ENCODE assay signal across 8 mouse cellular contexts in genomic region chr19:47918455-47919101, GRCm38 (mm10). TPM values are rescaled to one million over a fixed set of nuclear protein-coding genes. Genes with fewer than 3 reads are reported as not detected.
DNase-seq lines count a peak whose midpoint lies in the region; ATAC-seq and TF ChIP-seq lines count a peak whose summit lies in the region.

No protein-coding gene starts in this region.

- 0 out of 2 replicates have a peak, but pooled peaks have one; percentile 1 for TF ChIP-seq POLR2A in thymus, adult 2 months (IDR thresholded peaks at IDR 0.05; ENCODE audit: control insufficient read depth, extremely low read depth, insufficient read depth, low read length, poor library complexity)

- H3K4me3 ChIP-seq in C2C12 (ENCODE audit: insufficient read depth, poor library complexity, severe bottlenecking) (peak overlapping the region; percentile 74), E14TG2a.4 (replicated peaks; ENCODE audit: low read length) (peak overlapping the region; percentile 84)
- peak overlapping the region; percentile 91 for H3K4me3 ChIP-seq in embryonic facial prominence, embryonic 15.5 days (replicated peaks)
- peak overlapping the region; percentile 85 for H3K4me3 ChIP-seq in intestine, embryonic 14.5 days (ENCODE audit: low read depth, low read length)
- H3K4me3 ChIP-seq in megakaryocyte, embryonic 14.5 days (replicated peaks) = peak overlapping the region; percentile 99
- peak overlapping the region; percentile 86 for H3K4me3 ChIP-seq in thymus, adult 2 months (ENCODE audit: control insufficient read depth, insufficient read depth, low read length)

- peak overlapping the region; percentile 79 for H3K4me2 ChIP-seq in embryonic facial prominence, embryonic 15.5 days (replicated peaks)
- H3K4me2 ChIP-seq in intestine, embryonic 14.5 days (ENCODE audit: low read length) = peak overlapping the region; percentile 62

- H3K9ac ChIP-seq in embryonic facial prominence, embryonic 15.5 days = peak overlapping the region; percentile 85
- H3K9ac ChIP-seq in intestine, embryonic 14.5 days (ENCODE audit: low read length) = peak overlapping the region; percentile 79

- no peaks in the 10 kb centered on the region for H3K9me3 ChIP-seq in E14TG2a.4 (ENCODE audit: low read length)
- H3K9me3 ChIP-seq in embryonic facial prominence, embryonic 15.5 days (replicated peaks) = no peaks in the 10 kb centered on the region
- H3K9me3 ChIP-seq in intestine, embryonic 14.5 days (ENCODE audit: control insufficient read depth, low read length) = no peaks in the 10 kb centered on the region
- H3K9me3 ChIP-seq in megakaryocyte, embryonic 14.5 days = no peaks in the 10 kb centered on the region

- peak overlapping the region; percentile 95 for H3K27ac ChIP-seq in embryonic facial prominence, embryonic 15.5 days (replicated peaks)
- H3K27ac ChIP-seq in intestine, embryonic 14.5 days (ENCODE audit: low read depth) = peak overlapping the region; percentile 97
- H3K27ac ChIP-seq in thymus, adult 2 months (ENCODE audit: control insufficient read depth, insufficient read depth, low read length) = peak overlapping the region; percentile 83

- TF ChIP-seq CTCF in C2C12 (IDR thresholded peaks at IDR 0.05; ENCODE audit: control insufficient read depth, insufficient read depth, insufficient read length) = no peak
- TF ChIP-seq CTCF in E14TG2a.4 (conservative IDR thresholded peaks at IDR 0.05; ENCODE audit: low read length) = no peak
- no peak for TF ChIP-seq CTCF in thymus, adult 2 months (IDR thresholded peaks at IDR 0.05; ENCODE audit: borderline replicate concordance, control insufficient read depth, extremely low read depth, insufficient read depth, low read length, poor library complexity)

- peaks cover 55% of the 10 kb centered on the region for H3K79me2 ChIP-seq in C2C12 (ENCODE audit: control insufficient read depth, insufficient read depth)

- ATAC-seq in embryonic facial prominence, embryonic 15.5 days (ENCODE audit: insufficient number of reproducible peaks, low FRiP score, low TSS enrichment, low read depth) = no peak; the same call in none of the 2 replicates
- peak; percentile 33 for ATAC-seq in intestine, embryonic 14.5 days (replicated peaks; ENCODE audit: low FRiP score, low TSS enrichment, low read depth)

- peaks cover 18% of the 10 kb centered on the region for H3K4me1 ChIP-seq in E14TG2a.4 (replicated peaks; ENCODE audit: low read depth, low read length)
- peaks cover 30% of the 10 kb centered on the region for H3K4me1 ChIP-seq in embryonic facial prominence, embryonic 15.5 days
- H3K4me1 ChIP-seq in intestine, embryonic 14.5 days (replicated peaks; ENCODE audit: control insufficient read depth, insufficient read depth, low read length) = peaks cover 21% of the 10 kb centered on the region
- H3K4me1 ChIP-seq in megakaryocyte, embryonic 14.5 days = peaks cover 42% of the 10 kb centered on the region
- H3K4me1 ChIP-seq in thymus, adult 2 months (replicated peaks; ENCODE audit: control insufficient read depth, insufficient read depth, low read length) = peaks cover 25% of the 10 kb centered on the region

- peaks cover 22% of the 10 kb centered on the region for H3K36me3 ChIP-seq in C2C12 (ENCODE audit: control insufficient read depth, insufficient read depth)
- no peaks in the 10 kb centered on the region for H3K36me3 ChIP-seq in E14TG2a.4 (ENCODE audit: insufficient read depth, low read length)
- no peaks in the 10 kb centered on the region for H3K36me3 ChIP-seq in embryonic facial prominence, embryonic 15.5 days
- 0 out of 2 replicates have a peak, but pooled peaks cover 8% of the 10 kb centered on the region for H3K36me3 ChIP-seq in intestine, embryonic 14.5 days (ENCODE audit: control insufficient read depth, insufficient read depth, low read length)
- peaks cover 14% of the 10 kb centered on the region for H3K36me3 ChIP-seq in megakaryocyte, embryonic 14.5 days (replicated peaks; ENCODE audit: low read length)
- H3K36me3 ChIP-seq in thymus, adult 2 months (ENCODE audit: control insufficient read depth, insufficient read depth, low read length) = no peaks in the 10 kb centered on the region

- DNase-seq in intestine, embryonic 14.5 days (ENCODE audit: low spot score) = no peak
- peak; percentile 62 for DNase-seq in thymus, adult 2 months
- no peak for DNase-seq in frontal cortex, postnatal 25 days (ENCODE audit: low spot score in 2 of 2)
- no peak for DNase-seq in adrenal gland, postnatal 25 days

- peak overlapping the region; percentile 99 for H3ac ChIP-seq in C2C12 (ENCODE audit: control insufficient read depth, insufficient read length, low read depth)

- H3K27me3 ChIP-seq in C2C12 (ENCODE audit: control insufficient read depth, insufficient read depth, insufficient read length) (no peaks in the 10 kb centered on the region), E14TG2a.4 (ENCODE audit: insufficient read depth, low read length) (peaks cover 42% of the 10 kb centered on the region)
- H3K27me3 ChIP-seq in embryonic facial prominence, embryonic 15.5 days = no peaks in the 10 kb centered on the region
- no peaks in the 10 kb centered on the region for H3K27me3 ChIP-seq in intestine, embryonic 14.5 days (replicated peaks; ENCODE audit: control insufficient read depth, insufficient read depth, low read length)
- no peaks in the 10 kb centered on the region for H3K27me3 ChIP-seq in megakaryocyte, embryonic 14.5 days (replicated peaks)
- no peaks in the 10 kb centered on the region for H3K27me3 ChIP-seq in thymus, adult 2 months (ENCODE audit: control insufficient read depth, insufficient read depth, low read length)

- peaks cover 53% of the 10 kb centered on the region for H3K79me3 ChIP-seq in C2C12 (ENCODE audit: low read depth)

- under 1% methylated on average over 29 of the region's 29 CpGs for WGBS in embryonic facial prominence, embryonic 15.5 days
- WGBS in intestine, embryonic 14.5 days = under 1% methylated on average over 29 of the region's 29 CpGs
- under 1% methylated on average over 29 of the region's 29 CpGs for WGBS in thymus, adult 2 months

TF ChIP-seq in C2C12, 6 proteins besides CTCF, POLR2A, EP300 and RAD21:
- no peak for TF ChIP-seq FOSL1 (IDR thresholded peaks at IDR 0.05; ENCODE audit: insufficient read depth, low read length, poor library complexity, severe bottlenecking)
- no peak for TF ChIP-seq MAX (IDR thresholded peaks at IDR 0.05)
- TF ChIP-seq USF1 (IDR thresholded peaks at IDR 0.05; ENCODE audit: low read depth) = no peak
- TF ChIP-seq MYOD1 (IDR thresholded peaks at IDR 0.05; ENCODE audit: control insufficient read depth, insufficient read length, low read depth) = no peak
- no peak for TF ChIP-seq CEBPB (IDR thresholded peaks at IDR 0.05; ENCODE audit: low read depth)
- TF ChIP-seq MYOG (IDR thresholded peaks at IDR 0.05; ENCODE audit: control insufficient read depth, extremely low read depth, insufficient read length) = no peak
TF ChIP-seq in C2C12: peak in this region for 0.

RNA-seq across cellular contexts. Expression of gene Cfap43, which starts 0.5 kb away (rescaled TPM):
- polyA plus RNA-seq in C2C12 (2012; fragmentation: generic; extraction: Trizol) = 0.07 TPM
- 2.0 and 3.6 TPM in 2 replicates for polyA plus RNA-seq in embryonic facial prominence, embryonic 15.5 days (2015; fragmentation: Nextera tagmentation; extraction: Ambion mirVana)
- polyA plus RNA-seq in intestine, embryonic 14.5 days (2014; fragmentation: Nextera tagmentation; extraction: Ambion mirVana) = 0.11 TPM in 2 replicates
- polyA plus RNA-seq in megakaryocyte, embryonic 14.5 days (2012; ENCODE audit: insufficient read depth, low replicate concordance) = not detected in 2 replicates
- polyA plus RNA-seq in thymus, adult 2 months (2012; rRNA removed) = 0.13 and 0.20 TPM in 2 replicates
- total RNA-seq in adrenal gland, postnatal 25 days (2021) = not detected in 2 replicates

RNA-seq across cellular contexts. Expression of gene Itprip, which starts 0.5 kb away (rescaled TPM):
- polyA plus RNA-seq in C2C12 (2012; fragmentation: generic; extraction: Trizol) = 66.5 TPM
- 19.3 and 20.6 TPM in 2 replicates for polyA plus RNA-seq in embryonic facial prominence, embryonic 15.5 days (2015; fragmentation: Nextera tagmentation; extraction: Ambion mirVana)
- 9.9 and 13.0 TPM in 2 replicates for polyA plus RNA-seq in intestine, embryonic 14.5 days (2014; fragmentation: Nextera tagmentation; extraction: Ambion mirVana)
- polyA plus RNA-seq in megakaryocyte, embryonic 14.5 days (2012; ENCODE audit: insufficient read depth, low replicate concordance) = 2.1 and 2.3 TPM in 2 replicates
- 32.6 and 37.4 TPM in 2 replicates for polyA plus RNA-seq in thymus, adult 2 months (2012; rRNA removed)
- total RNA-seq in adrenal gland, postnatal 25 days (2021) = 11.8 and 17.0 TPM in 2 replicates

RNA-seq across cellular contexts. Expression of gene Cfap58, which starts 18.9 kb away (rescaled TPM):
- polyA plus RNA-seq in C2C12 (2012; fragmentation: generic; extraction: Trizol) = not detected
- 1.1 and 1.2 TPM in 2 replicates for polyA plus RNA-seq in embryonic facial prominence, embryonic 15.5 days (2015; fragmentation: Nextera tagmentation; extraction: Ambion mirVana)
- not detected in 2 replicates for polyA plus RNA-seq in intestine, embryonic 14.5 days (2014; fragmentation: Nextera tagmentation; extraction: Ambion mirVana)
- polyA plus RNA-seq in megakaryocyte, embryonic 14.5 days (2012; ENCODE audit: insufficient read depth, low replicate concordance) = not detected in 2 replicates
- polyA plus RNA-seq in thymus, adult 2 months (2012; rRNA removed) = 0.03 and 0.04 TPM in 2 replicates
- total RNA-seq in adrenal gland, postnatal 25 days (2021) = not detected in 2 replicates

RNA-seq across cellular contexts. Expression of gene Gsto2, which starts 53.2 kb away (rescaled TPM):
- polyA plus RNA-seq in C2C12 (2012; fragmentation: generic; extraction: Trizol) = 2.6 TPM
- polyA plus RNA-seq in embryonic facial prominence, embryonic 15.5 days (2015; fragmentation: Nextera tagmentation; extraction: Ambion mirVana) = 1.5 and 1.7 TPM in 2 replicates
- 1.0 and 1.1 TPM in 2 replicates for polyA plus RNA-seq in intestine, embryonic 14.5 days (2014; fragmentation: Nextera tagmentation; extraction: Ambion mirVana)
- polyA plus RNA-seq in megakaryocyte, embryonic 14.5 days (2012; ENCODE audit: insufficient read depth, low replicate concordance) = not detected in 2 replicates
- polyA plus RNA-seq in thymus, adult 2 months (2012; rRNA removed) = 0.14 and 0.84 TPM in 2 replicates
- 1.4 and 2.9 TPM in 2 replicates for total RNA-seq in adrenal gland, postnatal 25 days (2021)
